Mouse (Mus musculus) intestine, embryonic 14.5 days (tissue): ENCODE measurements around the gene Tgfb3. TPM values are rescaled to one million over a fixed set of nuclear protein-coding genes. Genes with fewer than 3 reads are reported as not detected.

Experiments used
- ATAC-seq: fragments of 200-750 bp; cut with Nextera tagmentation; replicated peaks from 2 replicates; pipeline ENCODE4 v1.8.0; 2017; ENCODE audit warnings: low read depth, moderate number of reproducible peaks, moderate TSS enrichment, moderate library complexity; ENCODE audit not compliant: low FRiP score, low TSS enrichment
- DNase-seq: peaks from one replicate; pipeline ENCODE4 v3.0.0-alpha.2; 2018; ENCODE audit warnings: low spot score
- H3K27ac ChIP-seq: fragments of 300-500 bp; sonication (generic); 2 replicates; pipeline ENCODE4 v1.5.1; 2014; ENCODE audit warnings: low read depth, mild to moderate bottlenecking, control low read depth
- H3K27me3 ChIP-seq: fragments of 300-500 bp; sonication (generic); replicated peaks from 2 replicates; pipeline ENCODE4 v1.6.1; 2014; ENCODE audit warnings: low read length, control low read depth; ENCODE audit not compliant: control insufficient read depth, insufficient read depth
- H3K36me3 ChIP-seq: fragments of 300-500 bp; sonication (generic); 2 replicates; pipeline ENCODE4 v1.6.1; 2014; ENCODE audit warnings: low read length, control low read depth; ENCODE audit not compliant: control insufficient read depth, insufficient read depth
- H3K4me1 ChIP-seq: fragments of 300-500 bp; sonication (generic); replicated peaks from 2 replicates; pipeline ENCODE4 v1.6.1; 2014; ENCODE audit warnings: low read length, control low read depth, mixed read lengths; ENCODE audit not compliant: control insufficient read depth, insufficient read depth
- H3K4me2 ChIP-seq: fragments of 300-500 bp; sonication (generic); 2 replicates; pipeline ENCODE4 v1.6.1; 2014; ENCODE audit warnings: low read length
- H3K4me3 ChIP-seq: fragments of 300-500 bp; sonication (generic); 2 replicates; pipeline ENCODE4 v1.5.1; 2014; ENCODE audit warnings: low read depth, low read length, control low read depth, mixed read lengths
- H3K9ac ChIP-seq: fragments of 300-500 bp; sonication (generic); 2 replicates; pipeline ENCODE4 v1.6.1; 2014; ENCODE audit warnings: mild to moderate bottlenecking, low read length
- H3K9me3 ChIP-seq: fragments of 300-500 bp; sonication (generic); 2 replicates; pipeline ENCODE4 v1.6.1; 2016; ENCODE audit warnings: low read length, control low read depth; ENCODE audit not compliant: control insufficient read depth
- WGBS: fragments of 180-500 bp; shearing (Covaris S2); extraction: QIAGEN DNeasy Blood & Tissue Kit; methylation state at CpG from one replicate; pipeline ENCODE4 v1.1.7; 2014; 5-methylcytosine and 5-hydroxymethylcytosine counted together
- polyA plus RNA-seq: library from polyadenylated mRNA; unstranded; fragments of >200 nt; fragmentation: Nextera tagmentation; extraction: Ambion mirVana; gene quantifications from 2 replicates; pipeline ENCODE4 v1.2.1, GENCODE M21; 2014

Gene Tgfb3
- polyA plus RNA-seq, 1 experiment from 2014 or later = 22.1 TPM

- Histone ChIP-seq H3K27ac (no peak overlapping the region), H3K4me2 (no peak overlapping the region), H3K9me3 (no peaks in the 10 kb centered on the region), H3K36me3 (peaks cover 28% of the 10 kb centered on the region; the same call in 1 of the 2 replicates), H3K4me3 (no peak overlapping the region), H3K27me3 (no peaks in the 10 kb centered on the region), H3K4me1 (no peaks in the 10 kb centered on the region), H3K9ac (no peak overlapping the region)
- no peak for DNase-seq
- WGBS = 75% methylated on average over 4 of the region's 4 CpGs
- ATAC-seq = no peak
Measured at GRCm38 (mm10) chr12:86090764-86091163, 11.9 kb upstream of the Tgfb3 start.

DNA sequence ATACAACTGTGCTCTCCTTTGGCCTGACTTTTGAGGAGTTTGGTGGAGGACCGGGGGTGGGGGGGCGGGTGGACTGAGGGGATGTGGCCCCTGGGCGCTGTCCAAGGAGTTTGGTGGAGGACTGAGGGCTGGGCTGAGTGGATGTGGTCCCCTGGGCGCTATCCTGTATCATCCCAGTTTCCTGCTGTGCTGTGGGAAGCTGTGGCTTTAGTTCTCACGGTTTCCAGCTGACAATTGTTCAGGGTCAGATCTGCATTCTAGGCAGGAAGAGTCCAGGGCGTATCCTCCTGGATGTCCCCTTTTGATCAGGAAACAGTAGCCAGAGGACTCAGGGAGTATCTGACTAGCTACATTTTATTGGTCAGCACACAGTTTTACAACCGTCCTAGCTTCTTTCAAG is 9.2 kb upstream of the Tgfb3 start:
- no peak for ATAC-seq
- H3K27ac ChIP-seq = no peak overlapping the region
- H3K9ac ChIP-seq = no peak overlapping the region
- no peaks in the 10 kb centered on the region for H3K9me3 ChIP-seq
- H3K4me3 ChIP-seq = no peak overlapping the region
- WGBS = 71% methylated on average over 7 of the region's 7 CpGs
- peaks cover 38% of the 10 kb centered on the region; the same call in 1 of the 2 replicates for H3K36me3 ChIP-seq
- H3K4me2 ChIP-seq = no peak overlapping the region
- no peak for DNase-seq
- no peaks in the 10 kb centered on the region for H3K27me3 ChIP-seq
- peaks cover 5% of the 10 kb centered on the region; the same call in 1 of the 2 replicates for H3K4me1 ChIP-seq

- Histone ChIP-seq H3K4me1 (peaks cover 6% of the 10 kb centered on the region; the same call in 1 of the 2 replicates), H3K36me3 (peaks cover 30% of the 10 kb centered on the region; the same call in 1 of the 2 replicates), H3K9me3 (no peaks in the 10 kb centered on the region), H3K4me2 (no peak overlapping the region), H3K9ac (no peak overlapping the region), H3K4me3 (no peak overlapping the region), H3K27me3 (no peaks in the 10 kb centered on the region), H3K27ac (no peak overlapping the region)
- no peak for DNase-seq
- WGBS = 70% methylated on average over 8 of the region's 8 CpGs
- ATAC-seq = no peak
Measured at GRCm38 (mm10) chr12:86086550-86086949, 7.7 kb upstream of the Tgfb3 start.

- H3K27me3 ChIP-seq = no peaks in the 10 kb centered on the region
- H3K9me3 ChIP-seq = no peaks in the 10 kb centered on the region
- H3K36me3 ChIP-seq = peaks cover 30% of the 10 kb centered on the region; the same call in 1 of the 2 replicates
- H3K4me3 ChIP-seq = no peak overlapping the region
- no peak overlapping the region for H3K4me2 ChIP-seq
- no peak overlapping the region for H3K9ac ChIP-seq
- peaks cover 6% of the 10 kb centered on the region; the same call in 1 of the 2 replicates for H3K4me1 ChIP-seq
- ATAC-seq (no peak), DNase-seq (no peak)
- 92% methylated on average over 7 of the region's 7 CpGs for WGBS
- no peak overlapping the region for H3K27ac ChIP-seq
Measured at GRCm38 (mm10) chr12:86085873-86086272, 7.0 kb upstream of the Tgfb3 start.

DNA sequence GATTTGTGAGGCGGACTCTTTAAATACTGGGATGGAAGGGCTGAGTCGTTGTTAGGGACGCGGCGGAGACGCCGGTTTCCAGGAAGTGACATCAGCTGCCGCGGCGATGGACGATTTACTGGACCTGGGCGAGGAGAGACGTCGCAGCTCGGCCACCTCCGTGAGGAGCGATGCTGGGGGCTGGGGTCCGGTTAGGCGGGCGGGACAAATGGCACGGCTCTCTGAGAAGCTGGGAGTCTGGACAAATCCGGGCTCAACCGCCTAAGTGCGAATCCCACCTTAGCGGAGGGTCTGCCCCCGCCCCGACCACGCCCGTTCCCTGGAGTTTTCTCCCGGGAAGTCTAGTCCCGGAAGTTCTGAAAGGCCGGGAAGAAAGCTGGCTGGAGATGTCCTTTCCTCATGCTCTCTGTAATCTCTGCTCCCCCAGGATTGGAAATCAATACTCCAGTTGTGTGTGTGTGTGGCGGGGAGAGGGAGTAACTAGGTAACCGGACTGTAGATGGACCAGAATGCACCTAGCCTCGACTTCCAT is 3.7 kb upstream of the Tgfb3 start, which contains the start of gene Ift43:
Ift43 (plus strand) TSS at position 61 of the 532 bp plus-strand sequence.
- peak; percentile 96 for DNase-seq
- Histone ChIP-seq H3K27ac (peak within 1 kb of the TSS; percentile 44; the same call in 1 of the 2 replicates), H3K27me3 (no peaks in the 10 kb centered on the region), H3K36me3 (peaks cover 17% of the 10 kb centered on the region; the same call in 1 of the 2 replicates), H3K9ac (peak within 1 kb of the TSS; percentile 63), H3K9me3 (no peaks in the 10 kb centered on the region), H3K4me1 (peaks cover 6% of the 10 kb centered on the region; the same call in 1 of the 2 replicates), H3K4me2 (peak within 1 kb of the TSS; percentile 68), H3K4me3 (peak within 1 kb of the TSS; percentile 66)
- WGBS = under 1% methylated on average over 35 of the region's 35 CpGs
- ATAC-seq = peak; percentile 57

GRCm38 (mm10) chr12:86079202-86079667 is 394 bp upstream of the Tgfb3 start:
- DNase-seq = peak; percentile 96
- H3K9me3 ChIP-seq = no peaks in the 10 kb centered on the region
- H3K36me3 ChIP-seq = no peaks in the 10 kb centered on the region
- peak overlapping the region; percentile 78 for H3K4me2 ChIP-seq
- peak; percentile 75 for ATAC-seq
- H3K4me3 ChIP-seq = peak overlapping the region; percentile 54
- peak overlapping the region; percentile 96 for H3K27ac ChIP-seq
- H3K4me1 ChIP-seq = peaks cover 18% of the 10 kb centered on the region
- peak overlapping the region; percentile 73 for H3K9ac ChIP-seq
- WGBS = 1% methylated on average over 31 of the region's 31 CpGs
- no peaks in the 10 kb centered on the region for H3K27me3 ChIP-seq

DNA sequence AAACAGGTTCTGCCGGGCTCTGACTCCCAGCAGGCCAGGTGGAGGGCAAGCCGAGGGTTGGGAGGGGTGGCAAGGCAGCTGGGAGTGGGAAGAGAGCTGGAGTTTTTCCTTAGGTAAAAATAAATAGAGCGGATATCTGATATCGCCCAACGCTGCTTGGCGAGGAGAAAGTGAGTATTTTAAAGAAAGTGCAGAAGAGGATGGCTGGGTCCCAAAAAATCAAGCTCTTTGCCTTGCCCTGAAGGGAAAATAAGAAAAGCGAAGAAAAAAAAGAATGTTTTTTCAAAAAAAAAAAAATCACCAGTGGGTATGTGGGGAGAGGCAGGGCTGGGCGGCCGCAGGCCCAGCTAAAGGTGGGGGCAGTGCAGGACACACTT is 677 bp downstream of the Tgfb3 start:
- DNase-seq (peak; percentile 71), ATAC-seq (no peak)
- peak overlapping the region; percentile 78 for H3K4me2 ChIP-seq
- peak overlapping the region; percentile 96 for H3K27ac ChIP-seq
- H3K27me3 ChIP-seq = no peaks in the 10 kb centered on the region
- peak overlapping the region; percentile 54 for H3K4me3 ChIP-seq
- 10% methylated on average over 9 of the region's 9 CpGs for WGBS
- peaks cover 14% of the 10 kb centered on the region for H3K4me1 ChIP-seq
- H3K9me3 ChIP-seq = no peaks in the 10 kb centered on the region
- no peaks in the 10 kb centered on the region for H3K36me3 ChIP-seq
- peak overlapping the region; percentile 73 for H3K9ac ChIP-seq

- no peaks in the 10 kb centered on the region for H3K36me3 ChIP-seq
- H3K27ac ChIP-seq = peak overlapping the region; percentile 96; the same call in 1 of the 2 replicates
- DNase-seq (peak; percentile 55), ATAC-seq (no peak)
- 20% methylated on average over 11 of the region's 11 CpGs for WGBS
- peak overlapping the region; percentile 73 for H3K9ac ChIP-seq
- H3K27me3 ChIP-seq = no peaks in the 10 kb centered on the region
- H3K4me1 ChIP-seq = peaks cover 12% of the 10 kb centered on the region
- H3K4me3 ChIP-seq = peak overlapping the region; percentile 54
- peak overlapping the region; percentile 78 for H3K4me2 ChIP-seq
- no peaks in the 10 kb centered on the region for H3K9me3 ChIP-seq
Measured at GRCm38 (mm10) chr12:86077736-86078135, 1.1 kb downstream of the Tgfb3 start.

DNA sequence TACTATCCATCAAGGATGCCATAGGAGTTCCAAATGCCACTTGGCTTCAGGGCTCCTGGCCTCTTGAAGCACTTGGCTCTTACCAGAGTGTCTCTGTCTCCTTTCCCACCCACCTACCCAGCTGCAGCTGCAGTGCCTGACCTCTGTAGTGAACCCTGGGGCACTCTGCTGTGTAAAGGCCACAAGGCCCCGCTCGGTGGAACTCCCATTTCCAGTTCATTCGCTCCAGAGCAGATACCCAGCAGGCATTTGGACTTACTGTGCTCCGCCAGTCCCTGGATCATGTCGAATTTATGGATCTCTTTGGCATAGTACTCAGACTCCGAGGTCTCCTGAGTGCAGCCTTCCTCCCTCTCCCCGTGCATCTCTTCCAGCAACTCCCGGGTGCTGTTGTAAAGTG is 1.5 kb downstream of the Tgfb3 start:
- DNase-seq = peak; percentile 61
- ATAC-seq = no peak
- Histone ChIP-seq H3K4me1 (peaks cover 12% of the 10 kb centered on the region), H3K4me3 (peak overlapping the region; percentile 54), H3K4me2 (peak overlapping the region; percentile 78), H3K9me3 (no peaks in the 10 kb centered on the region), H3K36me3 (no peaks in the 10 kb centered on the region), H3K27me3 (no peaks in the 10 kb centered on the region), H3K9ac (peak overlapping the region; percentile 73), H3K27ac (no peak overlapping the region)
- 23% methylated on average over 8 of the region's 8 CpGs for WGBS
